Mouse (Mus musculus) midbrain, embryonic 12.5 days (tissue): Measurements from ENCODE around the gene Tctn3. TPM values are rescaled to one million over a fixed set of nuclear protein-coding genes. Genes with fewer than 3 reads are reported as not detected.
"Not testable (repeated sequence)": the region's sequence is repeated elsewhere in the genome, so short reads cannot be mapped to it uniquely, and the experiment has no call there.

ENCODE experiments used
- ATAC-seq: fragments of 200-750 bp; cut with Nextera tagmentation; 2 replicates; pipeline ENCODE4 v1.8.0; 2017; ENCODE audit warnings: low read depth, moderate TSS enrichment, moderate library complexity; ENCODE audit not compliant: low FRiP score
- H3K27ac ChIP-seq: fragments of 300-500 bp; sonication (generic); replicated peaks from 2 replicates; pipeline ENCODE4 v1.5.1; 2016; ENCODE audit warnings: mild to moderate bottlenecking
- H3K27me3 ChIP-seq: fragments of 300-500 bp; sonication (generic); 2 replicates; pipeline ENCODE4 v1.6.1; 2016; ENCODE audit warnings: mild to moderate bottlenecking
- H3K36me3 ChIP-seq: fragments of 300-500 bp; sonication (generic); 2 replicates; pipeline ENCODE4 v1.6.1; 2016
- H3K4me1 ChIP-seq: fragments of 300-500 bp; sonication (generic); 2 replicates; pipeline ENCODE4 v1.6.1; 2016
- H3K4me2 ChIP-seq: fragments of 300-500 bp; sonication (generic); replicated peaks from 2 replicates; pipeline ENCODE4 v1.6.1; 2016; ENCODE audit warnings: mild to moderate bottlenecking, moderate library complexity
- H3K4me3 ChIP-seq: fragments of 300-500 bp; sonication (generic); 2 replicates; pipeline ENCODE4 v1.5.1; 2016; ENCODE audit warnings: mild to moderate bottlenecking
- H3K9ac ChIP-seq: fragments of 300-500 bp; sonication (generic); replicated peaks from 2 replicates; pipeline ENCODE4 v1.6.1; 2016; ENCODE audit warnings: mild to moderate bottlenecking, moderate library complexity
- H3K9me3 ChIP-seq: fragments of 300-500 bp; sonication (generic); 2 replicates; pipeline ENCODE4 v1.6.1; 2016; ENCODE audit warnings: mild to moderate bottlenecking
- WGBS: fragments of 180-500 bp; shearing (Covaris S2); methylation state at CpG from one replicate; pipeline ENCODE4 v1.1.7; 2016; 5-methylcytosine and 5-hydroxymethylcytosine counted together
- polyA plus RNA-seq: library from polyadenylated mRNA; unstranded; fragments of >200 nt; fragmentation: Nextera tagmentation; extraction: Ambion mirVana; gene quantifications from 2 replicates; pipeline ENCODE4 v1.2.1, GENCODE M21; 2016

The Tctn3 gene
- polyA plus RNA-seq, 1 experiment from 2014 or later, result 14.7 TPM

DNA sequence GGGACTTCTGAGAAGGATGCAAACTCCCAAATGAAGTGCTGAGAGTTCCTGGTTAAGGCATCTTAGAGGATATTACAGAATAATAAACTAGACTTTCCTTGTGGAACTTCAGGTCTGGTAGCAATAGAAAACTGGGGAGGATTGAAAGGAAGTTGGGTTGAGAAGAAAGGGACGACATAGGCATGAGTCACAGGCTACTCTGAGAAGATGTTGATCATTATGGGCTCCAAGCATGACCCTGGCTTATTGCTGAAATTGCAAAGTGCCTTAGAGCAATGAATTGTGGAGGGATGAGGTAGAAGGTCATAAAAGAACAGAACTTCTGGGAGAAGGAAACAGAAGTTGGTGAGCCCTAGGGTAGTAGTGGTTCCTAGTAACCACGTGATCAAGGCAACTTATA lies 28.8 kb upstream of the Tctn3 start:
- Histone ChIP-seq H3K4me2 (no peak overlapping the region), H3K27me3 (no peaks in the 10 kb centered on the region), H3K36me3 (no peaks in the 10 kb centered on the region), H3K27ac (no peak overlapping the region), H3K4me3 (no peak overlapping the region), H3K9ac (no peak overlapping the region), H3K9me3 (no peaks in the 10 kb centered on the region), H3K4me1 (no peaks in the 10 kb centered on the region)
- no peak for ATAC-seq
- 89% methylated on average over 2 of the region's 2 CpGs for WGBS

DNA sequence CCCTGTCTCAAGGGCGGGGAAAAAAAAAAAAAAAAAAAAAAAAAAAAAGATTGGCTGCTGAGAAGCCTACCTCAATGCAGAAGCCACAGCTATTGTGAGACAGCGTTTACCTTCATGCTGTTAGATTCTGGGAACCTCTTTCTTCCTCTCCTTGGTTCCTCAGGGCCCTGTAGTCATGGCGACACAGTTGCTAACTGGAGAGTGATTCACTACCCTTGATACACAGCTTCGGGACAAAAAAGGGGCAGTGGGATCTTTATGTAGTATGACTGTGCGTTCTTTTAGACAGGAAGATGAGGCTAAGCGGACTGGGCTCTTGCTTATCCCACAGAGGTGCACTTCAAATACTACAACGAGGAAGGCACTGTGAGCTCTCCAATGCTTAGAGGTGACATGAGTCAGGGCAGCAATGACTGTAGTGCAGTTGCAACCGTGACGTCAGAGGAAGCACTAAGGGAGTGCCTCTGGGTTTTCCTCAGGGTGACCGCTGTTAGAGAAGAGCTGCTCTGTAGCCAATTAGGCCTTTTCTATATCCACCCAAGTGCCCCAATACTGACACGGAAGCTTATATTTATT lies 27.8 kb upstream of the Tctn3 start:
- no peaks in the 10 kb centered on the region for H3K27me3 ChIP-seq
- no peak for ATAC-seq
- WGBS, result 83% methylated on average over 11 of the region's 11 CpGs

DNA sequence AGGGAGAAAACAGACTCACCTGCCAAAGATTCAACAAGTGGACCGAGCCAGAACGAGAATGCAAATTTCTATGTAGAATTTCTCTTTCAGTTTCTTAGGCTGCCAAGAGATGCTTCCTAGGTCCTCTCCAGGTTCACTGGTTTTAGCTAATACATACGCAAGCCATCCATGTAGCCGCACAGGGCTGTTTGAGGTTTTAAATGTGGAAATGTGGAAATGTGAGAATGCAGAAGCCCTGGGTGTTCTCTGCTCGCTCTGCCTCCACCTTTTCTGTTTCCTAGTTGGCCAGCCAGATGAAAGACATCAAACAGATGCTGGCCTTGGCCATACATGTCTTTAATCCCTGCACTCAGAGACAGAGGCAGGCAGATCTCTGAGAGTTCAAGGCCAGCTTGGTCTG lies 26.5 kb upstream of the Tctn3 start:
- no peaks in the 10 kb centered on the region for H3K9me3 ChIP-seq
- ATAC-seq, result no peak
- H3K36me3 ChIP-seq, result no peaks in the 10 kb centered on the region
- WGBS, result 91% methylated on average over 5 of the region's 5 CpGs
- no peak overlapping the region for H3K4me2 ChIP-seq
- H3K27ac ChIP-seq, result no peak overlapping the region
- H3K9ac ChIP-seq, result no peak overlapping the region
- no peaks in the 10 kb centered on the region for H3K27me3 ChIP-seq
- no peaks in the 10 kb centered on the region for H3K4me1 ChIP-seq
- H3K4me3 ChIP-seq, result no peak overlapping the region

More for the DNA sequence above, 27.8 kb upstream of the Tctn3 start:
- Histone ChIP-seq H3K4me3 (no peak overlapping the region), H3K27ac (no peak overlapping the region), H3K4me2 (no peak overlapping the region), H3K4me1 (no peaks in the 10 kb centered on the region), H3K9ac (no peak overlapping the region), H3K9me3 (no peaks in the 10 kb centered on the region), H3K36me3 (no peaks in the 10 kb centered on the region)

DNA sequence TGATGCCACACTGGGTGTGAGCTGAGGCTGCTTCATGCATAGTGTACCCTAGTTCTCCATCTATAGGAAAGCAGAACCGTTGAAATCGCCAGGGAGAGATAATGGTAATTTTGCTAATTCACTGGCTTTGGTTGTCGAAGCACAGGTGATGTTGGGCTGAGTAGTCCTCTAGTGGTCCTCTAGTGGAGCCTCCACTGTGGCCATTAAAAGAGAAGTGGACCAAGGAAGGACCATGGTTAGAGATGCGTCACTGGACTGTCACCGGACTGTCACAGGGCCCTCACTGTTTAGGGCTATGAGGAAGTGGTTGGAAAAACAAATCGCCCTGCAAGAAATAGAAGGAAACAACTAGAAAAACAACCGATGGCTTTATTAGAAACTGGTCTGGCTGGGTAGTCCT lies 25.6 kb upstream of the Tctn3 start:
- no peaks in the 10 kb centered on the region for H3K36me3 ChIP-seq
- no peak for ATAC-seq
- WGBS, result 87% methylated on average over 7 of the region's 7 CpGs

DNA sequence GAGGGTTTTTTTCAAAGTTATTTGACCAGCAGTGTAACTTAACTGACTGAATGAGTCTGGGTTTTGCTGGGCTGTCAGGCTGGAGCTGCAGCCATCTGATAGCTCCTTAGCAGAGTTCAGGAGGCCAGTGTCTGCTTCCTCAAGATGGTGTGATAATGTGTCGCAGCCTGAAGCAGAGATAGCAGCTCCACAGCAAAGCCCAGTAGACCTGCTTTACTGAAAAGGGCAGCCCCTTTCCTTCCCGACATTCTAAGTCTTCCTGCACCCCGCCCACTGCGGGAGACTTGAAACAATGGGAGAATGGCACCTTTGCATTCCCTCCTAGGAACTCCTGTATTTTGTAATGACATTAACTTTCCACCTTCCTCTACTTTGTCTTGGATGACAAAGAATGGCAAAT lies 25.1 kb upstream of the Tctn3 start:
- ATAC-seq, result no peak
- H3K27ac ChIP-seq, result no peak overlapping the region
- H3K9me3 ChIP-seq, result no peaks in the 10 kb centered on the region
- no peak overlapping the region for H3K4me2 ChIP-seq
- no peak overlapping the region for H3K4me3 ChIP-seq
- H3K36me3 ChIP-seq, result no peaks in the 10 kb centered on the region
- WGBS, result 70% methylated on average over 4 of the region's 4 CpGs
- H3K9ac ChIP-seq, result no peak overlapping the region
- no peaks in the 10 kb centered on the region for H3K4me1 ChIP-seq
- no peaks in the 10 kb centered on the region for H3K27me3 ChIP-seq

More for the DNA sequence above, 25.6 kb upstream of the Tctn3 start:
- Histone ChIP-seq H3K9ac (no peak overlapping the region), H3K27me3 (no peaks in the 10 kb centered on the region), H3K4me1 (no peaks in the 10 kb centered on the region), H3K27ac (no peak overlapping the region), H3K4me2 (no peak overlapping the region), H3K9me3 (no peaks in the 10 kb centered on the region), H3K4me3 (no peak overlapping the region)

DNA sequence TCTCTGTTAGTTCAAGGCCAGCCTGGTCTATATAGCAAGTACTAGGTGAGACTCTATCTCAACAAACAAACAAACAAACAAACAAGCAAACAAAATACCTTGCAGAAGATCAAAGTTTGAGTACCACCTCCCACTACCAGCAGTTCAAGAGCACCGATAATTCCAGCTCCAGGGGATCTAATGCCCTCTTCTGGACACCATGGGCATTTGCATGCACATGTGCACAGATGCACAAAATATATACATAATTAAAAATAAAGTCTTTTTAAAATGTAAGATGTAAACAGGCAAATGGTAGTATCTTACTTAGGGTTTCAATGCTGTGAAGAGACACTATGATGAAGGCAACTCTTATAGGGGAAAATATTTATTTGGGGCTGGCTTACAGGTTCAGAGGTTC lies 21.1 kb upstream of the Tctn3 start:
- H3K4me1 ChIP-seq, result no peaks in the 10 kb centered on the region
- no peak overlapping the region for H3K4me3 ChIP-seq
- 73% methylated on average over 1 of the region's 1 CpGs for WGBS

DNA sequence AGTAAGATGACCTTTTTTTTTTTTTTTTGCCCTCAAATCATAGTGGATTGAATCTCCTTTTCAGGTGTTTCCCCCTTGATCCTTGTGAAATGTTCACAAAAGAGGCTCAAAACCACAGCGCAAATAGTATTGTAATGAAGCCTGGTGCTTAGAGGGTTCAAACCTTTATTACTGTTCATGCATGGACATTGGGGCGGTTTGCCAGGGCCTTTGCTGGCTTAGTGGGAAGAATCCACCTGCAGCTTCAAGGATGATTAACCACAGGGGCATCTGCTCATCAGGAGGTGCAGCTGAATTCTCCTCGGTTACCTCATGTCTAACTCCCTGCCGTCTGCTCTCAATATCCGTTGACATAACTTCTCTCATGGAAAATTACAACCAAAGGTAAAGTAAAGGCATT lies 20.6 kb upstream of the Tctn3 start:
- Histone ChIP-seq H3K4me1 (no peaks in the 10 kb centered on the region), H3K9me3 (no peaks in the 10 kb centered on the region), H3K9ac (no peak overlapping the region), H3K4me3 (no peak overlapping the region), H3K36me3 (no peaks in the 10 kb centered on the region), H3K27me3 (no peaks in the 10 kb centered on the region), H3K27ac (no peak overlapping the region), H3K4me2 (no peak overlapping the region)
- 82% methylated on average over 5 of the region's 5 CpGs for WGBS
- ATAC-seq, result no peak

More for the DNA sequence above, 21.1 kb upstream of the Tctn3 start:
- Histone ChIP-seq H3K27ac (no peak overlapping the region), H3K36me3 (no peaks in the 10 kb centered on the region), H3K9me3 (no peaks in the 10 kb centered on the region), H3K27me3 (no peaks in the 10 kb centered on the region), H3K4me2 (no peak overlapping the region), H3K9ac (no peak overlapping the region)
- ATAC-seq, result no peak

DNA sequence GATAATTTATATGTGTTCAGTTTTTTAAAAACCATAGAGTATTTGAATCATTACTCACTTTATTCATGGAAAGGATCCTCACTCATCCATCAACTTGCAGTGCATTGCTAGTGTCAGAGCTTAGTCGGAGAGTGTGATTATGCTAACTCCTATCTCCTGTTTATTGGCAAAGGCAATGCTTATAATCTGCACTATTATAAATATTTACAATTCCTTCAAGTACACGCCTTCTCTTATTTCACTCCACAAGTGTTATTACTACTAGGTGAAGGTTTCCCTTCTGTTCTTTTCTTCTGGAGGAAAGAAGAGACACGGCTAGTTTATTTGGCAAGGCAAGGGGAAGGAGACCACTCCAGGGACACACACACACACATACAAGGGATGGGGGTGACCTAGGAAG lies 20.2 kb upstream of the Tctn3 start:
- no peaks in the 10 kb centered on the region for H3K9me3 ChIP-seq
- no peak for ATAC-seq
- no peaks in the 10 kb centered on the region for H3K4me1 ChIP-seq
- H3K36me3 ChIP-seq, result no peaks in the 10 kb centered on the region
- no peak overlapping the region for H3K4me3 ChIP-seq
- H3K9ac ChIP-seq, result no peak overlapping the region
- no peaks in the 10 kb centered on the region for H3K27me3 ChIP-seq
- 92% methylated on average over 3 of the region's 3 CpGs for WGBS
- H3K4me2 ChIP-seq, result no peak overlapping the region
- H3K27ac ChIP-seq, result no peak overlapping the region

DNA sequence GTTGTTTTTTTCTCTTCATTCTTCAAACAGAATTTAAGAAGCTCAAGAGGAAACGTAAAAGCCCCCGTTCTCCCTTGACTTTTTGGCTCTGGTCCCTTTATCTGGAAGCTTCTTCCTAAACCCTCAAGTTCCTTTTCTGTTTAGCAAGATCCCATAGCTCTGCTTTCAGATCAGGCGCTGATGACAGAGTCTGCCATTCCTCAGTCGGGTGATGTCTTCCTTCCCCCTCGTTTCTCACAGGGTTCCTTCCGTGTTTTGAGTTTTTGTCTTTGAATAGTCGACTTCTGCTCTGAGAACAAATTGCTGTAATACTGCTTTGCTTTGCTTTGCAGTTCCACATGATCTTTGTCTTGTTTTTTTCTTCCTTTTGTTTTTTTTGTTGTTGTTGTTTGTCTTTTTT lies 18.6 kb upstream of the Tctn3 start:
- no peak overlapping the region for H3K4me3 ChIP-seq
- no peak overlapping the region for H3K27ac ChIP-seq
- H3K4me2 ChIP-seq, result no peak overlapping the region
- no peak overlapping the region for H3K9ac ChIP-seq
- no peaks in the 10 kb centered on the region for H3K9me3 ChIP-seq
- no peaks in the 10 kb centered on the region for H3K27me3 ChIP-seq
- H3K4me1 ChIP-seq, result no peaks in the 10 kb centered on the region
- no peak for ATAC-seq
- WGBS, result 83% methylated on average over 7 of the region's 7 CpGs
- no peaks in the 10 kb centered on the region for H3K36me3 ChIP-seq

DNA sequence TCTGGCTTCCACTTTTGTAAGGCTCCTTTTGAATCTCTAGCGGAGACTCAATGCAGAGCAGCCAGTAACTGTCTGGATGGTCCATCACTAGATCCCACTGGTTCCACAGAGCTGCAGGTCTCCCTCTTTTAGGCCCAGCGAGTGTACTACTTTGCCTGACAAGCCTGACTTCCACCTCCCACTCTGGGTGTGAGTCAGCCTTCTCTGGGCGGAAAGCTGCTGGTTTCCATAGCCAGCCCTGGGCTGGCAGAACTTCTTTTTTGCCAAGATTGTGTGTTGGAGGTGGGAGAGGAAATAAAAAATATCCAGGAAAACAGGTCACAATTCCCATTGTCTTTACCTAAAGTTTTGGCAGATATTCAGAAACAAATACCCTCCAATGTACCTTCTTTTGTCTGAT lies 18.1 kb upstream of the Tctn3 start:
- 89% methylated on average over 3 of the region's 3 CpGs for WGBS
- Histone ChIP-seq H3K27ac (no peak overlapping the region), H3K9ac (no peak overlapping the region), H3K4me1 (no peaks in the 10 kb centered on the region), H3K36me3 (no peaks in the 10 kb centered on the region), H3K27me3 (no peaks in the 10 kb centered on the region), H3K9me3 (no peaks in the 10 kb centered on the region), H3K4me2 (no peak overlapping the region), H3K4me3 (no peak overlapping the region)
- ATAC-seq, result no peak

DNA sequence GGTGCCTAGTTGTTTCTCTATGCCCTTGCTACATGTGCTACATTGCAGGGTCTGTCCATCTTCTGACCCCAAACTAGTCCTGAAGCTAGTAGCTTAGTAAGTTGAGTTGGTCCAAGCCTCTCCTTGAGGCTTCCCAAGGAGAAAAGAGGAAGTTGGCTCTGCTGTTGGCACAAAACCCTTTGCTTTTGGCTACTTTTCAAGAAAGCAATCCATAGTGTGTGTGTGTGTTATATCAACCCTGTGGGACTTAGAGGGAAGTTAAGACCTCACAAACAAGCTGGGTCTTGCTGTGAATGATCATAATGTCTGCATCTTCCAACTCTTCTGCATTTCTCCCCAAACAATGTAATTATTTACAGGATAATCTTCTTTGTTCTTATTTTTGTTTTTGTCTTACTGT lies 16.9 kb upstream of the Tctn3 start:
- no peaks in the 10 kb centered on the region for H3K27me3 ChIP-seq

DNA sequence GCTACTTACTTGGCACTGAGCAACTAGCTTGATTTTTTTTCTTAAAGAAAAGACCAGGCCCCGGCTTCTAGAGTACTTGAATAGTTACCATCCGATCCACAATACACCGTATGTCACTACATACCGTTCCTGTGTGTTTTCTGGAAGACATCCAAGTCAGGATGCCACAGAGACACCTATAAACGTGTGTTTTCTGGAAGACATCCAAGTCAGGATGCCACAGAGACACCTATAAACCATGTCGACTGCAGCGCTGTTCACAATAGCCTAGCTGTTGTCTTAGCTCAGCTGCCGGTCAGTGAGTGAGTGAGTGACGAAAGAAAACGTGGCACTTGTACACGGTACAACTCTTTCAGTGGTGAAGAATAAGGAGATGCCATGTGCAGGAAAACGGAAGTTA lies 13.9 kb upstream of the Tctn3 start:
- H3K4me2 ChIP-seq, result no peak overlapping the region
- H3K4me1 ChIP-seq, result no peaks in the 10 kb centered on the region
- ATAC-seq, result no peak
- no peaks in the 10 kb centered on the region for H3K36me3 ChIP-seq
- no peak overlapping the region for H3K9ac ChIP-seq
- no peaks in the 10 kb centered on the region for H3K9me3 ChIP-seq
- 80% methylated on average over 12 of the region's 12 CpGs for WGBS
- no peaks in the 10 kb centered on the region for H3K27me3 ChIP-seq
- no peak overlapping the region for H3K4me3 ChIP-seq
- H3K27ac ChIP-seq, result no peak overlapping the region

More for the DNA sequence above, 16.9 kb upstream of the Tctn3 start:
- no peak for ATAC-seq
- Histone ChIP-seq H3K9me3 (no peaks in the 10 kb centered on the region), H3K36me3 (no peaks in the 10 kb centered on the region), H3K27ac (no peak overlapping the region), H3K4me3 (no peak overlapping the region), H3K4me1 (no peaks in the 10 kb centered on the region), H3K9ac (no peak overlapping the region), H3K4me2 (no peak overlapping the region)

DNA sequence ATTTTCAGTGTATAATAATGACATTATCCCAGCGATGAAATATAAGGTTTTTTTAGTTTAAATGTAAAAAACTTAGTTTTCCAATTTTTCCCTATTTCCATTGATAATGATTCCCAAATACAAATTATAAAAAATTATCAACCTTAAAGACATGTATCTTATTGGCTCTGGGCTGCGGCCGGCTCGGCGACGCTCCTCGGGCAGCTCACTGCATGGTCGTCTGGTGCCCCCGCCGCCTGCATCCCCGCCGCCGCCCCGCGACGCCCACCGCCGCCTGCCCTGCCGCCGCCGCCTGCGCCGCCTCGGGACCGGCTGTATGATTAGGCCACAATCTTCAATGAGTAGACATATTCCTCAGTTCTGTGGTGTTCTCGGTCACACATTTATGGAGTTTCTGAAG lies 9.6 kb upstream of the Tctn3 start:
- not testable (repeated sequence) for H3K9me3 ChIP-seq, H3K36me3 ChIP-seq, H3K27me3 ChIP-seq, H3K27ac ChIP-seq, H3K4me3 ChIP-seq, H3K4me2 ChIP-seq, H3K9ac ChIP-seq, H3K4me1 ChIP-seq
- 56% methylated on average over 17 of the region's 26 CpGs for WGBS
- ATAC-seq, result peak; percentile 72; the same call in 1 of the 2 replicates
